Mouse (Mus musculus) spleen, postnatal 14 days (tissue): Measurements from ENCODE around the gene Arhgdig.
A peak's percentile ranks its signal among the peaks of the same experiment; 100 is the strongest.
"Not testable (repeated sequence)": the region's sequence is repeated elsewhere in the genome, so short reads cannot be mapped to it uniquely, and the experiment has no call there.

ENCODE experiments used
- DNase-seq, 2 experiments: peaks; one replicate each; pipeline ENCODE4 v3.0.0; 2021 to 2022; ENCODE audit warnings: low spot score in 2 of 2

Gene Arhgdig

DNA sequence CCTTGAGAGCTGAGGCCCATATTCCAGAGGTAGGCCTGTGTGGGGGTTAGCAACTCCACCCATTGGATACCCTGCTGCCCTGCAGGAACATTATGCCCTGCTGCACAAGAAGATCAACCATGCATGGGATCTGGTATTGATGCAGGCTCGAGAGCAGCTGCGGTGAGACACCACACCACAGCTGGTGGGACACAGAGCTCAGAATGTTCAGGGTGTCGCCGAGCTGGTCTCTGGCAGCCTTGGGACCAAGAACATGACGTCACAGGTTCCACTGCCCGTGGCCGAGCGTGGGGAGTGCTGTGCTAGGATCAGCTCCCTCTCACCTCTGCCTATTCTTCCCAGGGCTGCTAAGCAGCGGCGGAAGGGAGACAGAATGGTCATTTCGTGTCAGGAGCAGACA is 2.8 kb downstream of the Arhgdig start:
- DNase-seq, result no peak

DNA sequence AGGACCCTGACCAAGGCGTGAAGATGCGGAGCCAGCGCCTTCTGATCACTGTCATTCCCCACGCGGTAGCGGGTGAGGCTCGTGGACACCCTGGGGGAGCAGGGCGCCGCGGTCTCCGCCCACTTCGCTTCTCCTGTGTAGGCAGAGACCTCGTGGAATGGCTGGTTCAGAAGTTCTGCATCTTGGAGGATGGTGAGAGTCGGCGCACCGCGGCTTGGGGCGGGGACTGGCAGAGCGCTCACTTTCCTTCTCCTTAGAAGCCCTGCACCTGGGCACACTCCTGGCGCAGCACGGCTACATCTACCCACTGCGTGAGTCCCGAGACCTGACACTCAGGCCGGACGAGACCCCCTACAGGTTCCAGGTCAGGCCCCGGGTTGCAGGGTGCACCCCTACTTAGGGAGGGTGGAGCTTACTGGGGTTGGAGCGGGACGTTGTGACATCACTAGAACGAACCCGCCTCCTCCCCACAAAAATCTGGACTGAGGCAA is 4.2 kb downstream of the Arhgdig start:
- DNase-seq, result no peak

DNA sequence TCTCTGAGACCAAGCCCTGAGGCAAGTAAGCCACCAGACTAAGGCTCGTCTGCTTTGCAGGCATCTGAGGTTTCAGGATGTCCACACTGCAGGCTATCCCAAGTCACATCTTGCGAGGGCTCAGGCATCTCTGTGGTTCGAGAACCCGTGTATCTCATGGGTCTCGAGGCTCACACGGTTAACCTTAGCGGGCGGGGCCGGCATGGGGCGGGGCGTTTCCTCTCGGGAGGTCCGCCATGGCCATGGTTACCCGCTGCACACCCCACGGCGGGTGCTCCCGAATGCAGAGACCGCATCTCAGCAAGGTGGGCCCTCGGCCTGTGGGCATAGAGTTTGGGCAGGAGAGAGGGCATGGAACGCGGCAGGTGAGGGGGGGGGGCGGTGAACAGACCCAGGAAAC is 4.8 kb downstream of the Arhgdig start, which contains the start of gene Rgs11:
Gene Rgs11 (plus strand): TSS at position 215 of the 400 bp plus-strand sequence.
- DNase-seq, result peak in 1 of 2 experiments; percentile 42

DNA sequence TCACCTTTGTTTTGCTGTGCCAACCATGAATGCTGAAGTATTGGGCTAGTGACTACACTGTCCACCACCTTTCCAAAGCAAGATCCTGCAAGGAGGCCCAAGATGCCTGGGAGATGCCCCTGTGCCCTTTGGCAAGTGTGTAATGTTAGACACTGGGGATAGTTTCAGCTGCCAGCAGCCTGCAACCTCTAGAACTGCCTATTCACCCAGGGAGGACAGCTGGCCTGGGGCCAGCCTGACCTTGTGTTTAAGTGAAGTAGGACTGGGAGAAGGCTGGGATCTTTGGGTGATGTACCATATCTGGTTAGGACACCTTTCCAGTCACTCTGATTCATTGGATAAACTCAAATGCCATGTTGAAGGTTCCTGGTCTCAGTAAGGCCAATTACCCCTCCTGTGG is 5.6 kb downstream of the Arhgdig start:
- no peak for DNase-seq

DNA sequence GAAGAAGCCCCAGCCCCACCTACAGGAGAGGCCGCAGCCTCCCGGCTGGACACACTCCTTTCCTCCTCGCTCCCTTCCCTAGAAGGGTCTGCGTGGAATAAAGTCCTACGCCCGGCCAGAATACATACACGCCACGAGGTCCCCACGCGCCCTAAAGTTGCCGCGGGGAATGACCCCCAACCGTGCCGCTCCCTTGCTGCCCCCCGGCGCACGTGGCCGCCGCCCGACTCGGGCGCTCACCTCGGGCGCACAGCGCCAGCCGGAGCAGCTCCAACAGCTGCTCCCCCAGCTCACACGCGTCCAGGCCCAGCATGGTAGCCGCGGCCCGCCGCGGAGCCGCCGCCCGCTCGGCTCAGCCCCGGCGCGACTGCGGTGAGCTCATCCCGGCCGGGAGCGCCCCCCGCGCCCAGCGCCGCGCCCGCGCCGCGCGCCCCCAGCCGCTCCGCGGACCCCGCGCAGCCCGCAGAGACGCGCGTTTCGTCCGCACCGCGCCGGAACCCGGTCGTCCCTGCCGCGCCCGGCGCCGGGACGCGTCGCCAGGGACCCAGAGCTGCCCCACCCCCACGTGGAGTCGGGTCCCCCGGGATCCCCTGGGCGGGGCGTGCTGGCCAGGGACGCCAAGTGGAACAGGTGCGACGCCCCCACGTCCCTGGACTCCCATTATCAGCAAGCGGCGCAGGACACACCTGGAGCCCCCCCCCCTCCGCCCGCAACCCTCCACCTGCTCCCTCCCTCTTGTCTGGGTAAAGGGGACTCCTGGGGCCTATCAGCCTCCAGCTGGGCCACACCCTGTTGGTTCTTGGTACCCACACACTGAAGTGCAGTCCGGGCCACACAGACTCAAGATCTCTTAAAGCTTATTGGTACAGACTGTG is 6.5 kb downstream of the Arhgdig start:
- peak in 1 of 2 experiments; percentile 24 for DNase-seq

DNA sequence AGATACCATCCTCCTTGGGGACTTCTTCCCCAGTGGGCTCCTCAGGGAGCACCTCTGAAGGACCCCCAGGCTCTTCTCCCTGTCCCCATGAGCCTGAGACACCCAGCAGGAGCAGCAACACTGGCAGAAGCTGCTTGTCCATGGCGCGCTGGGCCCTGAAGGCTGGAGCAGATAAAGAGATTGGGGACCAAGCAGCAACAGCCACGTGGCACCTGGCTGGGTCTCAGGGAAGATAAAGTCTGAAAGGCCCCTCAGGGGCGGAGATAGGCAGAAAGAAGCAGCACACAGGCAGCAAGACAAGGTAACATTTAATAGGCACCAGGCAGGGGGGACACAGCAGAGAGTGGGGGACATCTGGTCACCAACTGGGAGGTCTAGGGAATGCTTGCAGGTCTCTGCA is 8.7 kb downstream of the Arhgdig start, which contains the start of gene Pdia2:
Gene Pdia2 (minus strand): TSS at position 196 of the 400 bp plus-strand sequence.
- DNase-seq, result peak in 1 of 2 experiments; percentile 17

DNA sequence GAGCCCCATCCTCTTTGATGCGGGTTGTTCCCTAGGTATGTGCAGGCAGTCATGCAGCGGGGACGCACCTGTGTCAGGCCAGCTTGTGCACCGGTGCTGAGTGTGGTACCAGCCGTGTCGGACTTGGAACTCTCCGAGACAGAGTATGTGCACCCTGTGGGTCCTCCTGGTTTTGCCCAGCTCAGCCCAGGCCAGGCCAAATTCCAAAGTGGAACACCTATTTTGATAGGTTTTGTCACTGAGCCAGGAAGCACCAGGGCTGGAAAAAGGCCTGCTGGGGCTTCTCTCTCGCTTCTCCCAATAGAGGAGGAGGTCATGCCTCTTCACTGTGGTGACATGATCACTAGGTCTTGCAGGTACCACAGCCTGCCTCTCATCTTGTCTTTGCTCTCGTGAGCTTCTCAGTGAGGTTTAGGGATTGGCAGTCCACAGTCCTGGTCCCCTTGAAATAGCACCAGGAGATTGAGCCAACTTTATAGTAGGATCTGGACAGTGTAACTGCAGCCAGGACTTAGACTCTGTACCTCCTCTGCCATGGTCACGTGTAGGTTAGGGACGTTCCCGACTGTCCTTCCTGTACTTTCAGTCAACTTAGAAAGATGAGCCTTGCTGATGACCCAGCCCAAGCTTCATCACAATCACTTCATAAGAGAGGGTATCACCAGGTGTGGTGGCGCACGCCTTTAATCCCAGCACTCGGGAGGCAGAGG is 14.9 kb downstream of the Arhgdig start:
- no peak for DNase-seq

DNA sequence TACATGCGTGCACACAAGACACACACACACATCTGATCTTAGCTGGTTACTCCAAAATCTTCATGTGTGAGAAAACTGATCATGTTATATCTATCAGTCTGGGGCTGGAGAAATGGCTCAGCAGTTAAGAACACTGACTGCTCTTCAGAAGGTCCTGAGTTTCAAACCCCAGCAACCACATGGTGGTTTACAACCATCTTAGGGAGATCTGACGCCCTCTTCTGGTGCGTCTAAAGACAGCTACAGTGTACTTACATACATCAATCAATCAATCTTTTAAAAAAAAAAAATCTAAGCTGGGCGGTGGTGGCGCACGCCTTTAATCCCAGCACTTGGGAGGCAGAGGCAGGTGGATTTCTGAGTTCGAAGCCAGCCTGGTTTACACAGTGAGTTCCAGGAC is 16.1 kb downstream of the Arhgdig start:
- DNase-seq, result not testable (repeated sequence)

DNA sequence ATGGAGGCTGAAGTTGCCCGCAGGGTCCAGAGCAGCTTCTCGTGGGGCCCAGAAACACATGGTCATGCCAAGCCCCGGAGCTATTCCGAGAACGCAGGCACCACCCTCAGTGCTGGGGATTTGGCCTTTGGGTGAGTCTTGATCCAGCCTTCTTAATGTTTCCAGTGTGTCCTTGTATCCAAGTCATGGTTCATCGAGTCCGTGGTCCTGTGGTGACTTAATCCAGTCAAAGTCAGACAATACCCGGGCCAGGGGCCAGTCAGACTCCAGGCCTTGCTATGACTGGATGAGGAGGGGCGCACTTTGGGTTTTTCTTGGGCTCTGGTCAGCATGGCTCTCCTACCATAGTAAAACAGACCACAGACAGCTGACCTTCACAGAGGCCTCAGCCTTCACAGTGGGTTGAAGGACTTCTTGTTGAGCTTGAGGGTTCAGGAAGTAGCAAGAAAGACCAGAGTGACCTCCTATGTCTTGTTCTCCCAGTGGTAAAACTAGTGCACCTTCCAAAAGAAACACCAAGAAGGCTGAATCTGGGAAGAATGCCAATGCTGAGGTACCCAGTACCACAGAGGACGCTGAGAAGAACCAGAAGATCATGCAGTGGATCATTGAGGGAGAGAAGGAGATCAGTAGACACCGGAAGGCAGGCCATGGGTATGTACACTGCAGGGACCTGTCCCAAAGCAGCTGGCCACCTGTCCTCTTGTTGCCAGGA is 19.3 kb downstream of the Arhgdig start:
- no peak for DNase-seq

DNA sequence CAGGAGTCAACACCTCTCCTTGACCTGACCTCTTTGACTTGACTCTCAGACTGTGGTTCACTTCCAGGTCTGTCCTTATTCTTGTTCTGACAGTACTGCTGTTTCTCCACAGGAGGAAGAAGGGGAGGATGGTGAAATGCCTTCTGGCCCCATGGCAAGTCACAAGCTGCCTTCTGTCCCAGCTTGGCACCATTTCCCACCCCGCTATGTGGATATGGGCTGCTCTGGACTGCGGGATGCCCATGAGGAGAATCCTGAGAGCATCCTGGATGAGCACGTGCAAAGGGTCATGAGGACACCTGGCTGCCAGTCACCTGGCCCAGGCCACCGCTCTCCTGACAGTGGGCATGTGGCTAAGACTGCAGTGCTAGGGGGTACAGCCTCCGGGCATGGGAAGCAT is 20.0 kb downstream of the Arhgdig start:
- DNase-seq, result no peak

DNA sequence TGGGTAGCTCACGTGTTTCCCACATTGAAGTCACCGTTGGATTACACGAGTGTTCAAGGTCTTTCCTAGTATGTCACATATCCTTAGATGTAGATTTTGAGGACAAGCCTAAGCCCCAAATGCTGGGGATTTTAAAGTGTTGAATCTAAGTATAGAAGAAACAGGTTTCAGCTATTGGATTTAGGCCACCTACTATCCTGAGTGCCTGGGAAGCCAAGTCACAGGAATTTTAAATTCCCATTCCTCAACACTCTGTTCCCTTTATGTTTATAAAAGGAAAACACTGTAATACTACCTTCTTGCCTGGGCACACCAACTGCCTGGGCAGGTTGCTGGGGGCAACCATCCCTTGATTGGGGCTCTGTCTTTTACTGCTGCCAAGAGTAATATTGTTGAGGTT is 26.4 kb downstream of the Arhgdig start:
- DNase-seq, result no peak

DNA sequence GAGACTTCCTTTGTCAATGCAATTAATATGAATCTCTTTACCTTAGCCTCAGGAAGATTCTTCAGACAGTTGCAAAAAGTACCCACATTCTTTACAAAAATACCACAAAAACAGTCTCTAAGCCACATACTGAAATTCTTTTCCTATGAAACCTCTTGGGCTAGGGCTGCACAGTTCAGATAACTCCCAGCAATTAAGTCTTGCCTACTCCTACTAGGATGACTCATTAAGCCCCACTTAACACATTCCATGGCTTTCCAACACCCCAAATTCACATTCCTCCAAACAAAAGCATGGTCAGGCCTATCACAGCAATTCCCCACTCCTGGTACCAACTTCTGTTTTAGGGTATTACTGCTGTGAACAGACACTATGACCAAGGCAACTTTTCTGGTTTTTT is 29.0 kb downstream of the Arhgdig start:
- no peak for DNase-seq

DNA sequence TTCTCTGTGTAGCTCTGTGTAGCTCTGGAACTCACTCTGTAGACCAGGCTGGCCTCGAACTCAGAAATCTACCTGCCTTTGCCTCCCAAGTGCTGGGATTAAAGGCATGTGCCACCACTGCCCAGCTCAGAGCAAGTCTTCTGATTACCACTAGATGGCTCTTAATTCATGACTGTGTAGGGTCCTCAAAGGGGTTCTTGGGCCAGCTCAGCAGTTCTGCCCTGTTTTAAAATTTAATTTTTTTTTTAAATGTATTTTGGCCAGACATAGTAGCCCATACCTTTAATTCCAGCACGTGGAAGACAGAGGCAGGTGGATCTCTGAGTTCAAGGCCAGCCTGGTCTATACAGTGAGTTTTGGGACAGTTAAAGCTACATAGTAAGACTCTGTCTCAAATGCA is 32.3 kb downstream of the Arhgdig start:
- DNase-seq, result not testable (repeated sequence)

DNA sequence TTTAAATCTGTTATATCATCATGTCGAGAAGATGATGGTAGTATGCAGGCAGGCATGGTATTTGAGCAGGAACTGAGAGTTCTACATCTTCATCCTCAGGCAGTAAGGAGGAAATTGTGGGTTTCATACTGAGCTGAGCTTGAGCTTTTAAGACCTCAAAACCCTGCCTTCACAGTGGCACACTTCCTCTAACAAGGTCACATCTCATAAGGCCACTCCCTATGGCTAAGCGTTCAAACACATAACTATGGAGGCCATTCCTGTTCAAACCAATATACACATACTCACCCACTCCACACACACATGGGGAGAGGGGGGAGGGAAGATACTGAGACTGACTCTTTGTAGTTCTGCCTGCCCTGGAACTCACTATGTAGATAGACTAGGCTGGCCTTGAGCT is 39.5 kb downstream of the Arhgdig start:
- peak in 1 of 2 experiments; percentile 13 for DNase-seq

DNA sequence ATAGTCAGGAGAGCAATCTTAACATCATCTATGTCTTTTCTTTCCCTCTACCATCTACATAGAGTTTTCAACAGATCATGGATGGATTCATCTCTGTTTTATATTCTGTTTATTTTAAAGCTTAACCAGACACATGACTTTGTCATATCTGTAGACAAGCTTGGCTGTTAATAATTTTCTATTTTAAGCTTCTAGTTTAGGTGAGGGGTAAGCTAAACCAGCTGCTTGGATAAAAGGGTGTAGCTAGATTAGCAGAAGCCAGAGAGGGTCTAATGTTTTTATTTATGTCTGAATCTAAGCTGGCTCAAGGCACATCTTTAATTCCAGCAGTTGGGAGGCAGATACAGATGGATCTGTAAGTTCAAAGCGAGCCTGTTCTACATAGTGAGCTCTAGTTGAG is 44.9 kb downstream of the Arhgdig start:
- no peak for DNase-seq

DNA sequence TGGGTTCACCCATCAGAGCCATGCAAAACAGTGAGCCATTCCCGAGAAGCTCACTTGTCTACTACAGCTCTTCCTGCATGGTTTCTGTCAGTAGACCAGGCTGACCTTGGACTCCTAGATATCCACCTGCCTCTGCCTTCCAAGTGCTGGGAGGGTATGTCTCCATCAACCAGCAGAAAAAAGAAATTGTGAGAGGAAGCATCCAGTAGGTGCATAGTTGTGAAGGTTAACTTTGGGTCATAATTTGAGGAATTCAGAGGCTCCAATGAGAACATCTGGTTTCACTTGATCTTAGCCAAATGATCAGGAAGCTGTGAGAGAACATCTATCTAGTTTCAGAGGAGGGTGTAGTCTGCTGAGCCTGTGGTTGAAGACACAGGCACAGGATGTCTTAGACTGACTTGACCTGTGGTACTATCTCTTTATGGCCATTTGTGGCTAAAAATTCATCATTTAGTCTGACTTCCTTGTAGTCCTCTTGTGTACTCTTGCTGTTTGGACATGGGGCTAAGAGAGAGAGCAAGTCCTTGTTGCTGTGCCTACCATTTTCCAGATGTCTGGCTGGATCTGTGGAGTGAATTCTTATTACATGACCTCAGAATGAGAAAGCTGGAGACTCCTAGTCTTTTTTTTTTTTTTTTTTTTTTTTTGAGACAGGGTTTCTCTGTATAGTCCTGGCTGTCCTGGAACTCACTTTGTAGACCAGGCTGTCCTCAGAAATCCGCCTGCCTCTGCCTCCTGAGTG is 55.5 kb downstream of the Arhgdig start:
- DNase-seq, result no peak
